Mouse (Mus musculus): ENCODE measurements around the gene Asb18.

The Asb18 gene

DNA sequence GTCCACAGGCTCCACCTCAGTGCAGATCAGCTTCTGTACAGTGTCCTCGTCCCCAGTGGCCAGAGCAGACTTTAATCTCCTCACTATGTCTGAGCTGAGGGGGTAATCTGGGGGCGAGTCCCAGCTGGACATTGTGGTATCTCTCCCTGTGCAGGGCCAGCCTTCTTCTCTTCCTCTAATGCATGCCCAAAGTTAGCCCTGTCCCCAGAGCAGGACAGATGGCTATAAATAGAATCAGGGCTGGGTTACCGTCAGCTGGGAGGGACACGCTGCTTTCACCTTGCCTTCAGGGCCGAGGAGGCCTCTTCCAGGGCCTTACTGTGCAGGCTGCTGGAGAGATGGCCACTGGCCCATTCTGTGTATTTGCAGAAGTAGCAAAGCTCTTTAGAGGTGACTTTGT is at the start of gene Asb18:
Asb18 (minus strand) TSS at position 221 of the 400 bp plus-strand sequence.
- CTCF ChIA-PET: no interaction called here

DNA sequence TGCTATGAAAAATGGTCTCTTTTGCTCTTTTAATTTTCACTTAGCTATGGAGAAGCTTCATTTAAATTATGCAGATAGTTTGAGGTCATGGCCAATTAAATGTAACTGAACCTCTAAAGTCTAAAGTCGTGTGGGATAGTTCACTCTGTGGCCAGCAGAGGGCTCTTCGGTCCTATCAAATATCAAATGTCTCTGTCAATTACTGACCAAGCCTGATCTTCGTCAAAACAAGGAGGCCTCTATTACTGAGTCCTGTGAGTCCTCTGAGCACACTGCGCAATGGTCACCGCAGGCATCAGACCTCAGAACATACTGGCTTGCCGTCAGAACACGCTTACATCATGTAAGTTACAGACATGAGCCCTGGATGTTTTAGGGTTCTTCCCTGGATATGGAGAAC is 46.1 kb upstream of the Asb18 start:
- CTCF ChIA-PET: no interaction called here

DNA sequence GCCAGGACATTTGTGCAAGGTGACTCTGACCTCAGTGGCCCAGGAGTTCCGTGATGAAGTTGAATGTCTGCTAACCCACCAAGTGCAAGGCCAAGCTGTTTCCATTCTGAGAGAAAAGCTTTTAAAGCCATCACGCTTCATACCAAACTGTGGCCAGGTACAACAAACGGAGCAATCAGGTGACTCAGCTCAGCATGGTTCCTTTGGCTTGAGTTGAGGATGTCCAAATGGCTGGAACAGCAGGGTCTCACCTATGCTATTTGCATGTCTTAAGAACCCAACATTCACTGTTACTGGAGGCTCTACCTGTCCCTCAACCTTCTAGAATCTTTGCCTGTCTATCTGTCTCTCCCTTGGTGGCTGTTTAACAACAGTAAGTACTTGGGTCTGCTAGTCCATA is 45.6 kb upstream of the Asb18 start:
- CTCF ChIA-PET: no interaction called here

DNA sequence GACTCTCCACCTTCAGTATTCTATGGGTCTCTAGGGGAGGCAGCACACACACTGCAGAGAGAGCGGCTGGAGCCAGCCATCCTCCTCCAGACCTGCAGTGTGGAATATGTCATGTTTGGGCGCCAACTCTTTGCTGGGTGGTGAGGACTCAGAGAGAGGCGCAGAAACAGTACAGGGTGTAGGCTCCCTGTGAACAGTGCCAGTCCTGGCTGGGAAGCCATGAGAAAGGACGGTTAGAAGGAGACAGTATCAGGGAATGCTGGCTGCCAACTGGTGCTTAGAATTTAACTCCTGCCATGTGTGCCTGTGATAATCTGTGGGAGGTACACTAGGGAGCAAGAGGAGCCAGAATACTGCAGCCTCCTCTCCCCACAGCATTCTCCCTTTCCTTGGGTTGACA is 40.5 kb upstream of the Asb18 start:
- CTCF ChIA-PET: no interaction called here

DNA sequence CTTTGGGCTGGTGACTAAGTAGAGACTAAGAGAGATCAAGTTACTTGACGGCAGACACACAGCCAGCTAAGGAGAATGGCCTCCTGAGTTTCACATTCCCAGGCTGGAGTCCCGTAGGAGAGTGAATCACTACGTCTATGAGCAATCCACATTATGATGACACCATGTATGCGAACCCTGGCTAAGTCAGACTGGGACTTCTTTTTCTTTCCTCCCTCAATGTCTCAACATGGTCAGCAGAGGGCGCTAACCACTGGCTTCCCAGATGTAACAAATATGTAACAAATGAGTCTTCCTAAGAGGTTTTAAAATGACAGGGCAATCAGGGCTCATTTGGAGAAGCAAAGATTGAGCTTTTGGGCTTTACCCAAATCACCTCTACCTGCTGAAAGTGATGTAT is 36.9 kb upstream of the Asb18 start:
- CTCF ChIA-PET: no interaction called here

DNA sequence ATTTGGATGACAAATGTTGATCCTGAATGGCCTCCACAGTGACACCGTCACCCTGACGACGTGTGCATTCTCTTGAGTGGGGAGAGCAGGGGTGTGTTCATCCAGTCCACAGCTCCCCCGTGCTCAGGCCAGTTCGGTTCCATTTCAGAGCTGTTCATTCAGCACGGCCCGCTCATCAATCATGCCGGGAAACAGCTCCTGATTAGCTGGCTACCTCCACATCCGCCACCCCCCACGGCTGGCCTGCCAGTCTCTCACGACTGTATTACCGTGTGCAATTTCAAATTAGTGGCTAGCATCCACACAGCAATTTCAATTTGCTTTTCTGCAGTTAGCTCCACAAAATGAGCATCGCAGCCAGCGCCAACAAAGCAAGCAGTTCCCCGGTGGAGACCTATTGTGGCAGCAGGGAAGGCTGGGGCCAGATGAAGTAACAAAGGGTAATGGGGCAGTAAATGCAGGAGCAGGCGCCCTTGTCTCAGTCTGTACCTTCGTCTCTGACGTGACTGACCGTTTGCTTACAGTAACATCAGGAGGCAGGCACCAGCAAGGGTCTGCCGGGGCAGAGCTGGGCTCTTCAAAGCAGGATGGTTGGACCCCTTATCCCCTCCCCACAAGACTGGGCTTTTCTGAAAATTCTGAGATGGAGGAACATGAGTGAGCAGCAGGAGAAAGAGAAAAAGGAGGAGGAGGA is 35.7 kb upstream of the Asb18 start:
- CTCF ChIA-PET: no interaction called here

DNA sequence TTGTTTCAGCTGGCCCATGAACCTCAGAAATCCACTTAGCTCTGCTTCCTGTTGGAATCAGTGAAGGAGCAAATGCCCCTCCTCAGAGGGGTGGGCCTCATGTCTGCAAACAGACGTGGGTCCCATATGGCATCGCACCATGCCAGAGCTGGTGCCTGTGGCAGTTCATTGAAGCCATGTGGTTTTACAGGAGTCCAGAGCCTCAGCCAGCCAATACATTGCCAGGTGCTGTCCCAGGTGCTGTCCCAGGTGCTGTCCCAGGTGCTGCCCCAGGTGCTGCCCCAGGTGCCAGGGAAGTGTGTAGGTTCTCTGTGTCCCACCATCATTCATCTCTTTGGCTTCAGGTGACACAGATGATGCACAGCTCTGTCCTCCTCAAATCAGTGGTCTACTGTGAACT is 13.8 kb upstream of the Asb18 start:
- CTCF ChIA-PET: no interaction called here

DNA sequence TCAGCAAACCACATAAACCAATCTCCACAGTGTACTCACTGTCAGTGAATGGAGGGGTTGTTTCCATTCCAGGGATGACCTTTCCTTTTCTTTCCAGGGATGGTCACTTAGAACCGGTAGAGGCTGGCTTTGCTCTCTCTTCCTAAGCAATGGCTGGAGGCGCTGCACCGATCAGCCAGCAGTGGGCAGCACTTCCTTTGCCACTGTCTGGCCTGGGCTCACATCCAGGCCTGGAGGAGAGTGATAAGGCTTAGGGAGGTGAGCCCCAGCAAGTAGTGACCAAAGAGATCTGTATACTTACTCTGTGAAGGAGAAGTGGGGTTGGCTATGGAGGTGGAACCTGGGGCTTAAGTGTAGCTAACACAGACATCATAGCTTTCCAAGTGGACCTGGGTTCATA is 12.5 kb upstream of the Asb18 start:
- CTCF ChIA-PET: no interaction called here

DNA sequence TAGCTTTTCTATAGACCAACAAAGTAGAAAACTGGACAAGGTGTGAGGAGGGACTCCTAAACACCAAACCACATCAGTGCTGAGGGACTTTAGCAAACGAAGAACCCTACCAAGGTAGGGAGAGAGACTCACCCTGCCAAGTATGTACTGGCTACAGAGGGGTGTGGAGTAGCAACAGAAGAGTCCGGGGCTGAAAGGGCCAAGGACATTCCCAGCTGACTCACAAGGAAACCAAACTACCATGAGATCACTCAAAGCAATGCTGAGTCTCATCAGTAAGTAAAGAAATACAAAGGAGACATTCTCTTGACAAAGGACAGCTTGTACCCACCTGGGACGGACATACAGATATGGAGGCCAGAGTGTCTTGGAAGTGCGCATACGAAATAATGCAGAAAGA is 5.9 kb upstream of the Asb18 start:
- CTCF ChIA-PET: no interaction called here

DNA sequence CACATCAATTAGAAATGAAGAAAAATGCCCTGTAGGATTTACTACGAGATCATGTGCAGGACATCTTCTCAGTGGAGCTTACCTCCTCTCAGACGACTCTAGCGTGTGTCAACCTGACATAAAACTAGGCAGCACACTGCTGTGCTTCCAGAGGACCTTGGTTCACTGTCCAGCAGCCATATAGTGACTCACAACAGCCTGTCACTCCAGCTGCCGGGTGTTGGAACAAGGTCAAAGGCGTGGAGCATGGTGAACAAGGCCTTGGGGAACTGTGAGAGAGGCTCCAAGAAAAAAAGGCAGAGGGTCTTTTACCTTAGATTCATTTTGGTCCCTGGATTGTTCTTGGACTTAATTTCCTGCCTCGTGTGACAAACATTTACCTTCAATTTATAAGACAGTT is 3.6 kb upstream of the Asb18 start:
- CTCF ChIA-PET: no interaction called here

DNA sequence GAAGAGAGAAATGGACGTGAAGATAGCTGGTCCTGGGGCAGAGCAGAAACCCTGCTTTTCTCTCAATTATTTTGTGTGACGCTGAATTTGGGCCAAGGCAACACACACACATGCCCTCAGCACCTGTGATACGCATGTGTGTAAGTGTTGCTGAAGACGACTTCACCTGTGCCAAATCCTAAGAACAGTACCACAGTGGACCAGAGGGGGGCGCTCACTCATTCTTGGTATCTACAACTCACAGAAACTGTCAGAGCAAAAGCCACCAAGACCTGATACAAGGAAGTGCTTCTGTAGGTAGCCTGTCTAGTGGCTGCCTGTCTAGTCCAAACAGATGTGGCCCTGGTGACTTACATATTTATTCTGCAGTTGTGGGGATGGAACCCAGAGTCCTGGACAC is 1.2 kb downstream of the Asb18 start:
- CTCF ChIA-PET: no interaction called here

DNA sequence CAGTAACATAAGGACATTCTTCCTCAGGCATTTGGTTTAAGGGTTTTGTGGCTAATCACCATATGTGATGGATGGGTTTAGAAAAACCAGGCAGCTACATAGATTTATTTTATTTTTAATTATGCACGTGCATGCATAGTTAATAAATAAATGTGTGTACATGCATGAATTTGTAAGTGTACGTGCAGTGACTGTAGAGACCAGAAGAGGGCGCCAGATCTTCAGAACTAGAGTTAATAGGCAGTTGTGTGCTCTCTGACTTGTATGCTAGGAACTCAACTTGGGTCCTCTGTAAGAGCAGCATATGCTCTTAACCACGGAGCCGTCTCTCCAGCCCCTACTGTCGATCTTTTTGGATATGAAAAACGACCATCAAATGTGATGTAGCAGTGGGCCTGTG is 1.6 kb downstream of the Asb18 start:
- CTCF ChIA-PET: no interaction called here

DNA sequence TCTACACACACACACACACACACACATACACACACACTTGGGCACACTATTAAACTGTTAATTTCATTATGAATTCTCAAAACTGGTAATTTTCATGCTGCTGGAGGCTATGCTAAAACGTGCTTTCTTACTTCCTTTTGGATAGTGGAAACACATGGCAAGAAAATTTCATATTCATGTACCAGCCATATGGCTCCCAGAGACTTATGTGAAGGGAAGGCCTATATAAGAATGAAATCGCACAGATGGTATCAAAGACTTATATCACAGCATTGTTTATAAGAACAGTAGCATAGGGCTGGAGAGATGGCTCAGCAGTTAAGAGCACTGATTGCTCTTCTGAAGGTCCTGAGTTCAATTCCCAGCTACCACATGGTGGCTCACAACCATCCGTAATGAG is 2.3 kb downstream of the Asb18 start:
- CTCF ChIA-PET: no interaction called here

DNA sequence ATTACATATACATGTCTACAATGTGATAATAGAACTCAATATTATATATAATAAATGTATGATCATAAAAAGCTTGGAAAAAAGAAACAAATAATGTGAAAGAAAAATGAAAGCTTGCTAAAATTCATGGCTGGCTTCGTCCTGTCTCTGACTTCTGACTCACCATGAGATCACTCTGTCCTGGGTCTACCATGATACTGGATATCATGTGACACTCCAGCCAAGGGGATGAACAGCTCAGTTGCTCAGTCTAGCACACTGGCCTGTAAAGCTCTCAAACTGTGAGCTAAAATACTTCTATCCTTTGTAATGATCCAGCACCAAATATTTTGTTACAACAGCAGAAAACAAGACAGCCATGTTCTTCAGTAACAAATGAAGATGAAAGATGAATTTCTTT is 4.4 kb downstream of the Asb18 start:
- CTCF ChIA-PET: no interaction called here

DNA sequence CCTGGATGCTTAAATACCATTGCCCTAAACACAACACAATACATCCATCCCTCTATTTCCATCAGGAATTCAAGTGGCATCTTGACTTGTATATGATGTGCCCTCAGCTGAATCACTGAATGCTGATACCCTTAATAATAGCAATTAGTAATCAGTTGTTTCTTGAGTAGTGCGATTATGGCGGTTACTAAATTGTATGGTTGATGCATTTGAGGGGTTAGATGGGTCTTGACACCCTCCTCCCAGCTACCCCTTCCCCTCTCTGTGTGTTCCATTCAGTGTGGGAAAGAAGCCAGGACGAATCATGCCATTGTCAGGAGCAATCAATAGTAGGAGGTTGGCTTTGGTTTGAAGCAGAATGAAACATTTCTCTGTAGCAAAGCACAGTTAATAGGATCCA is 5.3 kb downstream of the Asb18 start:
- CTCF ChIA-PET: no interaction called here

DNA sequence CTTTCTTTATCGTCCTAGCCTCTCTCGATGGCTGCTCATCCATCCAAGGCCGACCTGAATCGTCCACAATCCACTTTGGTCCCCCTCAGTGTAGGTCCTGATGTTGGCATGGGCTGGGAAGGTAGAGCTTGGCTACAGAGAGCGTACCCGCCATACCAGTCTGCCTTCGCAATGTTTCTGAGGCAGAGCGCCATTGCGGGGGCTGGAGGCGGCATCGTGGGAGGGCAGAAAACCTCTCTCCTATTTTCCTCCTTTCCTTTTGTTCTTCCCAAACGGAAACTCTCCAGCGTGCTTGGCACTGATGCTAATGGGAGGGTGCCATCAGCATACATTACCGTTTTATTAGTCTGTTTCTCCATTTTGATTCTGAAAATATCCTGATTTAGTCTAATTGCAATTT is 7.8 kb downstream of the Asb18 start:
- CTCF ChIA-PET: no interaction called here

DNA sequence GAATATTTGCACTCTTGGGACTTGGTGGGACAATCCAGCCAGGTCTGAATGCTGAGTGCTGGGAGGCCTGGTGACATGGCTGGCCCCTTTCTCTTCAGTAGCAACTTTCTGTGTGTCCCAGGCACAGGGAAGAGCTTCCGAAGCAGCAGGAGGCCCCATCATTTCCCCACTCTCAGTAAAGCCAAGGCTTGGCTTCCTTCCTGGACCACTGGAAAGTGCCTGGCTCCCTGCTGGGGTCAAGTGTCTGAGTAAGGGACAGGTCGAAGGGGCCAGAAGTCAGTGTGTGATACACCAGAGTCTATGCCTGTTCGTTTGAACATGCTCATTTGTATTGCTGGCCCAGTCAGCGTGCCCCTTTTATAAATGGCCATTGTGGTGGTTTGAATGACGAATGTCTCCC is 13.5 kb downstream of the Asb18 start:
- CTCF ChIA-PET: no interaction called here

DNA sequence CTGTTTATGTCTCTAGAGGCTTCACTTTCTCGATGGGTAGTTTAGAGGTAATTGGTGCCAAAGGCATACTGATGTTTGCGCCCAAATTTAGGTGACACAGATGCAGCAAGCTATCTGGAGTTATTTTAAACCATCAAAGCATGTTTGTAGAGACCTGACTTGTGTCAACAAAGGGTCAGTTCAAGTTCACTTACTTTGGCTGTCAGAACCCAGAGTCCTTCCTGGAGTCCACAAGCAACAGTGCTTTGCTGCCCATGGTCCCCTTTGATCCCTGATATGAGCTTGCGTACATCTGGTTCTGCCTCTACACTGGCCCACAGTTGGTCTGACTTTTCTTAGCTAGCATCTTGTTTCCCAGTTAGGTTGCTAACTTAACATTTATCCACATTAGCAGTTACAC is 14.6 kb downstream of the Asb18 start:
- CTCF ChIA-PET: no interaction called here

DNA sequence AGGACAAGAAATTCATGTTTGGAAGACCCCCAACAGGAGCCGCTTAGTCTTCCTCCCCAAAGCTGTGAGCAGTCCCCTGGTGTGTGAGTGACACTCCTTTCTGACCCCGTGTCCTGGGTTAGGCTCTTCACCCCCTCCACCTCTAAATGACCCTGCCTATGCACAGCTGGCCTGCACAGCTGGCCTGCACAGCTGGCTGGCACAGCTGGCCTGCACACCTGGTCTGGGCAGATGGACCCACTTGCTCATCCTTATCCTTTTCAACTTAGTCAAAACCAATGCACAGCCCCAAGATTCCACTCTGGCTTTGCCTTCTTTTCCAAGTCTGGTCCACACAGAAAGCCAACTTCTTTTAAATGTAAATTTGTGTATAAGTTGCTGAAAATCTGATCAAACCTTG is 15.8 kb downstream of the Asb18 start:
- CTCF ChIA-PET: no interaction called here

DNA sequence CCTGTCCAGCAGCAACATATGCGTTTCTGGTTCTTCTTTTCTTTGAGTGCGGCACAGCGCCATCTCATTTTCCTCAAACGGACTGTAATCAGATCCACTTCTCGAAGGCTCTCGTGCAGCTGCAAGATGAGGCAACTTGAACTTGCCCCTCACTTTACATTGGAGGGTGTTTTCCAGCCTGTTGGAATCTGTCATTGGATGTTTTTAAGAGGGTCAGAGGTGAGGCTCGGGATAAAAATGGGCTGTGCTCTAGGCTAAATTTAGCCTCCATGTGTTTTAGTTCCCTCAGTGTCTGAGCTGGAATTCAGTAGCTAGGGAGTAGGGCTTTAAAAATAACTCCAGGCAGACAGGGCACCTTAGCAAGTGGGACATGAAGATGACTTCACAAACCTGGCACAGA is 16.4 kb downstream of the Asb18 start:
- CTCF ChIA-PET: no interaction called here

DNA sequence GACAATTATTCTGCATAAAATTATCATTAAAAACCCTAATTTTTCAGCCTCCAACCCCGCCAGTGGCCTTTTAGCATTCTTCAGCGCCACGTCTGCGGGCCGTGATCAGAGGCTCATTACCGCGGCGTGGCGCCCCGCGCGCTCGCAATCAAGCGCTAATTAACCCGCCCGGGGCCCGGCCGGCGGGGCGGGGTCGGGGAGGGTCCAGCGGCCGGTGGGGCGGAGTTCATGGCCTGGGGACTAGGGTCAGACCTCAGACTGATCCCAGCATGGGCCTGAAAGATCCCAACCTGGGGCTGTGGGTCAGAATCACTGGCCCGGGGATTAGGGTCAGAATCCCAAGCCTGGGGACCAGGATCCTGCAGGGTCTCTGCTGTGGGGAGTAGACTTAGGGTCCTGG is 22.2 kb downstream of the Asb18 start:
- CTCF ChIA-PET: no interaction called here

DNA sequence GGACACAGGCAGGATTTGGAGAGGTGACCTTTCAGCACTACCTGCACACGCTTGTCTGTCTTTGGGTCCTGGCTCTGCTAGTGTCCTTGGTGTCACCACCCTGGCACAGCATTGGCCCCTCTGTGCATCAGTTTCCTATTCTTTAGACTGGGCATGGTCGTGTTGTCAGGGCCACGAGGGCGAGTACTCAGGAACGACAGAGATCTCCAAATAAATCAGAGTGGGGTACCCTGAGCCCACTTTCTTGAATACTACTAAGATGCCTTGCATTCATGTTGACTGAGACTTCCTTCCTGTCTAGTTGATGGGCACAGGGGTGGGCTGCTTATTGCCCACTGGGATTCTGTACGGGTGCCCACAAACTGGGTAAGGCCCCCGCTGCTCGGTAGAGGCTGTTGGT is 37.2 kb downstream of the Asb18 start:
- CTCF ChIA-PET: no interaction called here

DNA sequence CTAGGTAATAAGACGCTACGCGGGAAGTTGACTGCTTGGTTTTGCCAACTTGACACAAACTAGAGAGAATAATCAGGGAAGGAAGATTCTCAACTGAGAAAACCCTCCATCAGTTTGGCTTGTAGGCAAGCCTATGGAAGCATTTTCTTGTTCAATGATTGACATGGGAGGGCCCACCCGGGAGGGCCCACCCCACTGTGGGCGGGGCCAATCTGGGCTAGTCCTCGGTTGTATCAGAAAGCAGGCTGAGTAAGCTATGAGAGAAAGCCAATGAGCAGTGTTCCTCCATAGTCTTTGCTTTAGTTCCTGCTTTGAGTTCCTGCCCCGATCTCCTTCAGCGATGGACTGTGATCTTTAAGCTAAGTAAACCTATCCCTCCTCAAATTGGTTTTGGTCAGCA is 38.1 kb downstream of the Asb18 start:
- CTCF ChIA-PET: no interaction called here

DNA sequence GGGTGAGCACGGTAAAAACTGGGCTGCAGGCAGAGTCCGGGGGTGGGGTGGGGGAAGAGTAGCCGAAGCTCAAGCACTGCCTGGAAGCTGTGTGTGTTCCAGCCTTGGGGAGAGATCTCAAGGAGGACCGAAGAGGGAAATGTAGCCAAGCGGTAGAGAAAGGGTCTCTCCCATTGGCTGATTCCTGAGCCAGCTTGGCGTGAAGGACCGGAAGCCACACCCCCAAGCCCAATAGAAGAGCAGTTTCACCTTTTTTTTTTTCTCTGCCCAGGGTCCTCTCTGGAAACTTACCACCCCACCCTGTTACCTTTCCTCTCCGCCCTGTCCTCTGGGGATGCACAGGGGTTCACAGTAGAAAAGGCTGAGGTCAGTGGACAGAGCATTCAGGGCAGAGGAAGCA is 39.9 kb downstream of the Asb18 start:
- CTCF ChIA-PET: no interaction called here

DNA sequence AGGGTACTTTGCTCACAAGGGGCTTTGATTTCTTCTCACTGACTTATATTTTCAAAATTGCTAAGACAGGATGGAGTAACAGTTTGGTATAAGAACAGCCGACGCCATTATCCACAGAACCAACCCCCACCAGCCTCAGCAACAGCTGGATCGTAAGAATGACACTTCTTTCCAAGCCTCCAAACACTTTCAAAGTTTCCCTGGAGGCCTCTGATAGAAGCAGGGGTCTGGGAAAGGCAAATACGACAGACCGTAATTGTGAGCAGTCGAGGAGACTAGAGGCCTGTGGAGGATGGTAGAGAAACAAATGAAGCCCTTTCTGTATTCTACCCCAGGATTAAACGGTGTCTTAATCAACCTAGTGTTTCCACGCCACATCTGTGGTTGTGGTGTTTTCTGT is 42.6 kb downstream of the Asb18 start:
- CTCF ChIA-PET: no interaction called here
